9 mouse cellular contexts compared by ENCODE assay signal in genomic region chr17:66325440-66326203, GRCm38 (mm10).
A peak's percentile ranks its signal among the peaks of the same experiment; 100 is the strongest.
DNase-seq lines count a peak whose midpoint lies in the region; ATAC-seq lines count a peak whose summit lies in the region.
"Had no signal": no experiment of that assay in that cellular context is flagged by ENCODE, and none has a peak within 500 bp of the region (broad histone marks: within the 10 kb centered on the region; RNA-seq: fewer than 3 reads in every experiment).

No protein-coding gene starts in this region.

- H3K27ac ChIP-seq in forebrain, embryonic 15.5 days (replicated peaks), result peak overlapping the region; percentile 69
- H3K27ac ChIP-seq in neural tube, embryonic 13.5 days (replicated peaks), result peak overlapping the region; percentile 79
- H3K27ac ChIP-seq: limb, embryonic 13.5 days had no signal

- no peaks in the 10 kb centered on the region for H3K27me3 ChIP-seq in forebrain, embryonic 15.5 days
- H3K27me3 ChIP-seq in neural tube, embryonic 13.5 days, result no peaks in the 10 kb centered on the region
- H3K27me3 ChIP-seq: limb, embryonic 13.5 days had no signal

- peaks cover 10% of the 10 kb centered on the region for H3K4me1 ChIP-seq in forebrain, embryonic 15.5 days
- peaks cover 24% of the 10 kb centered on the region for H3K4me1 ChIP-seq in neural tube, embryonic 13.5 days (replicated peaks)

- no peaks in the 10 kb centered on the region for H3K9me3 ChIP-seq in forebrain, embryonic 15.5 days
- H3K9me3 ChIP-seq in neural tube, embryonic 13.5 days, result no peaks in the 10 kb centered on the region
- H3K9me3 ChIP-seq: limb, embryonic 13.5 days had no signal

- WGBS in forebrain, embryonic 15.5 days, result 36% methylated on average over 14 of the region's 14 CpGs
- 35% methylated on average over 14 of the region's 14 CpGs for WGBS in neural tube, embryonic 13.5 days

- peak overlapping the region; percentile 16; the same call in 1 of the 2 replicates for H3K4me3 ChIP-seq in forebrain, embryonic 15.5 days
- peak overlapping the region; percentile 19 for H3K4me3 ChIP-seq in neural tube, embryonic 13.5 days
- H3K4me3 ChIP-seq: limb, embryonic 13.5 days had no signal

- H3K9ac ChIP-seq in forebrain, embryonic 15.5 days (replicated peaks), result 0 out of 2 replicates have a peak overlapping the region, but pooled peaks have one; percentile 29
- H3K9ac ChIP-seq in neural tube, embryonic 13.5 days, result peak overlapping the region; percentile 41
- H3K9ac ChIP-seq: limb, embryonic 13.5 days had no signal

- H3K36me3 ChIP-seq in forebrain, embryonic 15.5 days, result no peaks in the 10 kb centered on the region
- no peaks in the 10 kb centered on the region for H3K36me3 ChIP-seq in neural tube, embryonic 13.5 days
- H3K36me3 ChIP-seq: limb, embryonic 13.5 days had no signal

- peak; percentile 76 to 84 for DNase-seq in cerebellum, adult 18-20 months
- DNase-seq in layer of hippocampus, postnatal 10 days (ENCODE audit: low spot score in 2 of 2), result peak; percentile 38 to 47
- no peak for DNase-seq in gastrocnemius, adult 8-10 months (ENCODE audit: low spot score in 2 of 2)
- DNase-seq in liver, result no peak
- DNase-seq in lung, postnatal 36 days, result no peak
- no peak for DNase-seq in Muller cell, postnatal 12 days (ENCODE audit: inconsistent ontology term)

- peak overlapping the region; percentile 30 for H3K4me2 ChIP-seq in forebrain, embryonic 15.5 days (replicated peaks)
- H3K4me2 ChIP-seq in neural tube, embryonic 13.5 days, result peak overlapping the region; percentile 47
- H3K4me2 ChIP-seq: limb, embryonic 13.5 days had no signal

- peak; percentile 91 for ATAC-seq in forebrain, embryonic 15.5 days (replicated peaks)
- ATAC-seq in neural tube, embryonic 13.5 days (ENCODE audit: low read depth), result peak; percentile 93

Comparison
In these comparisons a context has a peak if more than half of its experiments do, and no peak if none do; other contexts are left out.
1. DNase-seq: peak in cerebellum, adult 18-20 months (2 of 2) and layer of hippocampus, postnatal 10 days (2 of 2); none in gastrocnemius, adult 8-10 months (0 of 2), liver (single experiment), lung, postnatal 36 days (single experiment) and Muller cell, postnatal 12 days (single experiment).